Mouse (Mus musculus) heart, adult 2 months (tissue): ENCODE measurements around the gene Gm11214.

ENCODE experiments used
- CTCF ChIP-seq: fragments of 200-600 bp; IDR thresholded peaks from 2 replicates; pipeline ENCODE4 v1.8.1; 2022; ENCODE audit warnings: antibody characterized with exemption, mild to moderate bottlenecking, moderate library complexity
- POLR2A ChIP-seq: fragments of 200-500 bp; IDR thresholded peaks from 2 replicates; pipeline ENCODE4 v1.6.1; 2011; ENCODE audit warnings: mild to moderate bottlenecking, low read depth, low read length, control low read depth; ENCODE audit not compliant: insufficient read depth

DNA sequence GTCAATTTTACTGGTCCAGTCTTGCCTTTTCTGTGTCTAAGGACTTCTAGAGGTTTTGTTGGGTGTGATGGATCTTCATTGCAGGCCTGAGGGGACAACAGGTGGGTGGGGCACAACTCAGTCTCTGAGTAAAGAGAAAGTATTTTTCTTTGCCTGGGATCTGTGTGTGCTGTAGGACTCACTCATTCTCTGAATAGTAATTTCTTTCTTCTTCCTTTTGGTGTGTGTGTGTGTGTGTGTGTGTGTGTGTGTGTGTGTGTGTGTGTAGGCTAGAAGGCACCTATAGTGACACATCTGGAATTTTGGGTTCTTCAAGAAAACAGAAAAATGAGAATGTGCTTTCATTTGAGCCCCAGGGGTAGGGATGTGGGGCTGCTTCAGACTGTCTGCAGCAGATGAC lies 29.2 kb upstream of the Gm11214 start:
- TF ChIP-seq POLR2A (no peak), CTCF (no peak)
